Mouse (Mus musculus): ENCODE data around the gene Ash1l.

DNA sequence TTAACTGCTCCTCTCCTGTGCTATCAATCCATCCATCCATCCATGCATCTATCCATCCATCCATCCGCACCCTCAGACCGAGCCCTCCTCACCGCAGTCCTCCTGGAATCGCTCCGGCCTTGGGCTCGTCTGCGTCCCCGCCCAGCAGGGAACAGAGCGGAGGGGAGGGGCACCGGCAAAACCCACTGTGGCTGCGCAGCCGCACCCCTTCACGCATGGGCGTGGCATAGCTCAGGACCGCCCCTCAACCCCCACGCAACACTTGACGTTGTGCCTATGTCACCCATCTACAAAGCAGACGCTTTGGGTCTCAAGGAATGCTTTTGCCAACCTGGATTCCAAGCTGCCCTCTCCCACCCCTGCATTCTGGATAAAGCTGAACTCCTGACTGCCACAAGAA, 142.8 kb downstream of the Ash1l start, which contains the start of gene Rusc1:
- TF ChIP-seq CTCF (IDR thresholded peaks at IDR 0.05; ENCODE audit: control insufficient read depth, insufficient read depth, insufficient replicate concordance, low read depth, low read length) = no peak
- no peak for TF ChIP-seq POLR2A (IDR thresholded peaks at IDR 0.05; ENCODE audit: control insufficient read depth, low read depth, low read length)
